Comparison of ENCODE assay signal across 17 mouse cellular contexts in the genomic region with DNA sequence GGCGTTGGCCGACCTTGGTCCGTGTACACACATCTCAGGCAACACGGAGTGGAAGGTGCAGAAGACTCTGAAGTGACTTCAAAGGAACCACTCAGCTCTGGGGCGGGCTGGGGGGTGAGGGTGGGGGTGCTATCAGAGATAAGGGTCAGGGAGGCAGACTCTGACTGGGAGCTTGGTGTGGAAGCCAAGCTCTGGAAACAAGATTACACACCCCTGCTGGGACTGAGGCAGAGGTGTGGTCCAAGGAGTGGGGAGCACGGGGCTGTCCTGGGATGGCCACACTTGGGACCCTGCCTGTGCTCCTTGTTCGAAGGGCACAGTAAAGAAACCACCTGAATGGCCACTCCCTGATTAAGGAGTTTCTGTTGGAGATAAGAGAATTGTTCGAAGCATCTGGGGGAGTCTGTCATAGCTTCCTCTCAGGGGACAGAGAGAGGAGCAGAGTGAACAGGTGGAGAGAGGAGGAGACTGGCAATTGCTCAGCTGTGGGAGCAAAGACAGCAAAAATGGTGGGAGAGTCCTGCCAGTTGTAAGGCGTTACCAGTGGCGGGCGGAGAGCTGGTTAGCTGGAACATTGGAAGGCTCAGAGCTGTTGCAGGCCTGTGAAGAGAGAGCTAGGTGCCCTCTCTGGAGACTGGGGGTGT. TPM values are rescaled to one million over a fixed set of nuclear protein-coding genes. Genes with fewer than 3 reads are reported as not detected.
DNase-seq lines count a peak whose midpoint lies in the region; ATAC-seq and TF ChIP-seq lines count a peak whose summit lies in the region.
"Had no signal": no experiment of that assay in that cellular context is flagged by ENCODE, and none has a peak within 500 bp of the region (broad histone marks: within the 10 kb centered on the region; RNA-seq: fewer than 3 reads in every experiment).

No protein-coding gene starts in this region.

- H3K9ac ChIP-seq in heart, embryonic 14.5 days (ENCODE audit: low read length): no peak overlapping the region
- H3K9ac ChIP-seq in intestine, embryonic 16.5 days (ENCODE audit: low read depth, low read length): peak overlapping the region; percentile 67
- H3K9ac ChIP-seq: limb, embryonic 15.5 days had no signal

- peaks cover under 1% of the 10 kb centered on the region; the same call in 1 of the 2 replicates for H3K9me3 ChIP-seq in heart, embryonic 14.5 days (ENCODE audit: control insufficient read depth, low read length)
- H3K9me3 ChIP-seq in G1E (replicated peaks): no peaks in the 10 kb centered on the region
- H3K9me3 ChIP-seq in intestine, embryonic 16.5 days (ENCODE audit: control insufficient read depth, low read length): no peaks in the 10 kb centered on the region
- H3K9me3 ChIP-seq: embryonic facial prominence, embryonic 10.5 days; limb, embryonic 15.5 days had no signal

- no peak for DNase-seq in heart, adult 8-10 months (ENCODE audit: low spot score)
- DNase-seq in G1E (ENCODE audit: low spot score): peak; percentile 54
- no peak for DNase-seq in kidney, adult 9 months
- no peak for DNase-seq in frontal cortex, postnatal 10 days (ENCODE audit: low spot score in 2 of 2)
- DNase-seq in lung, postnatal 36 days: no peak
- DNase-seq: adrenal gland, postnatal 25 days; cerebellum, adult 11 months; gastrocnemius, postnatal 10 days; heart, postnatal 4 days; kidney, adult 18-20 months; midbrain, embryonic 14.5 days had no signal

- 18% methylated on average over 11 of the region's 11 CpGs for WGBS in heart, embryonic 14.5 days
- 39% methylated on average over 11 of the region's 11 CpGs for WGBS in intestine, embryonic 16.5 days

- H3K27ac ChIP-seq in heart, embryonic 14.5 days (replicated peaks in 1 of 2; ENCODE audit: control insufficient read depth in 1 of 2, insufficient read depth in 1 of 2, low read depth in 2 of 2, low read length in 2 of 2): no peak overlapping the region
- H3K27ac ChIP-seq in intestine, embryonic 16.5 days (ENCODE audit: low read length): peak overlapping the region; percentile 89
- H3K27ac ChIP-seq: embryonic facial prominence, embryonic 10.5 days; forebrain, embryonic 10.5 days; limb, embryonic 15.5 days had no signal

- H3K27me3 ChIP-seq in heart, embryonic 14.5 days (ENCODE audit: control insufficient read depth, insufficient read depth, low read length): no peaks in the 10 kb centered on the region
- peaks cover 7% of the 10 kb centered on the region; the same call in 1 of the 2 replicates for H3K27me3 ChIP-seq in G1E (ENCODE audit: insufficient read depth, low read length)
- H3K27me3 ChIP-seq in intestine, embryonic 16.5 days (replicated peaks; ENCODE audit: control insufficient read depth, insufficient read depth, low read length): no peaks in the 10 kb centered on the region
- H3K27me3 ChIP-seq in myocyte (ENCODE audit: control insufficient read depth, insufficient read depth, insufficient read length): peaks cover 6% of the 10 kb centered on the region
- H3K27me3 ChIP-seq: limb, embryonic 15.5 days had no signal

- peaks cover 7 to 8% of the 10 kb centered on the region in 2 experiments; a peak in 3 of 4 replicates for H3K4me1 ChIP-seq in heart, embryonic 14.5 days (ENCODE audit: control insufficient read depth in 2 of 2, insufficient read depth in 2 of 2, low read length in 2 of 2)
- H3K4me1 ChIP-seq in G1E (ENCODE audit: insufficient read depth, low read depth, low read length): peaks cover 26% of the 10 kb centered on the region
- peaks cover 11% of the 10 kb centered on the region for H3K4me1 ChIP-seq in intestine, embryonic 16.5 days (ENCODE audit: control insufficient read depth, insufficient read depth, low read length)
- H3K4me1 ChIP-seq: forebrain, embryonic 10.5 days; limb, embryonic 15.5 days had no signal

- no peak overlapping the region for H3ac ChIP-seq in myocyte (ENCODE audit: control insufficient read depth, insufficient read length)

- no peaks in the 10 kb centered on the region for H3K79me2 ChIP-seq in myocyte (ENCODE audit: control insufficient read depth, insufficient read depth)

- no peaks in the 10 kb centered on the region for H3K36me3 ChIP-seq in heart, embryonic 14.5 days (ENCODE audit: control insufficient read depth, insufficient read depth, low read length)
- H3K36me3 ChIP-seq in G1E (replicated peaks) (no peaks in the 10 kb centered on the region), myocyte (ENCODE audit: control insufficient read depth, insufficient read depth) (no peaks in the 10 kb centered on the region)
- H3K36me3 ChIP-seq in intestine, embryonic 16.5 days (ENCODE audit: control insufficient read depth, insufficient read depth, low read length): 0 out of 2 replicates have a peak, but pooled peaks cover 2% of the 10 kb centered on the region
- H3K36me3 ChIP-seq: embryonic facial prominence, embryonic 10.5 days; forebrain, embryonic 10.5 days; limb, embryonic 15.5 days had no signal

- TF ChIP-seq POLR2A in myocyte (IDR thresholded peaks at IDR 0.05; ENCODE audit: insufficient read length, low read depth): no peak

- no peak overlapping the region for H3K4me3 ChIP-seq in heart, embryonic 14.5 days (ENCODE audit: control insufficient read depth in 1 of 2, insufficient read depth in 1 of 2, low read depth in 1 of 2, low read length in 2 of 2)
- H3K4me3 ChIP-seq in G1E (ENCODE audit: low read depth, low read length) (peak overlapping the region; percentile 28; the same call in 1 of the 2 replicates), myocyte (no peak overlapping the region)
- peak overlapping the region; percentile 9; the same call in 1 of the 2 replicates for H3K4me3 ChIP-seq in intestine, embryonic 16.5 days (ENCODE audit: low read length)
- H3K4me3 ChIP-seq: embryonic facial prominence, embryonic 10.5 days; forebrain, embryonic 10.5 days; limb, embryonic 15.5 days had no signal

- no peak for ATAC-seq in heart, embryonic 14.5 days (ENCODE audit: insufficient number of reproducible peaks, insufficient read depth, low FRiP score, low read depth)
- ATAC-seq in G1E (ENCODE audit: extremely low read depth, insufficient number of reproducible peaks, low FRiP score, poor library complexity, severe bottlenecking): peak; percentile 45; the same call in 1 of the 2 replicates
- peak; percentile 90 for ATAC-seq in intestine, embryonic 16.5 days

- TF ChIP-seq CTCF in G1E (IDR thresholded peaks at IDR 0.05; ENCODE audit: low read depth, low read length): no peak

- H3K4me2 ChIP-seq in heart, embryonic 14.5 days (ENCODE audit: low read length): peak overlapping the region; percentile 31; the same call in 1 of the 2 replicates
- peak overlapping the region; percentile 31 for H3K4me2 ChIP-seq in intestine, embryonic 16.5 days (ENCODE audit: low read depth, low read length)
- H3K4me2 ChIP-seq in myocyte (ENCODE audit: low read depth): no peak overlapping the region
- H3K4me2 ChIP-seq: limb, embryonic 15.5 days had no signal

TF ChIP-seq in myocyte, 11 proteins besides CTCF, POLR2A, EP300 and RAD21:
- no peak for TF ChIP-seq POLR2AphosphoS2 (IDR thresholded peaks at IDR 0.05; ENCODE audit: insufficient read length, low read depth)
- TF ChIP-seq CEBPB (IDR thresholded peaks at IDR 0.05; ENCODE audit: insufficient read depth, poor library complexity, severe bottlenecking): no peak
- no peak for TF ChIP-seq TCF3 (IDR thresholded peaks at IDR 0.05; ENCODE audit: insufficient read length, low read depth)
- TF ChIP-seq USF1 (IDR thresholded peaks at IDR 0.05; ENCODE audit: low read depth): no peak
- TF ChIP-seq E2F4 (IDR thresholded peaks at IDR 0.05; ENCODE audit: insufficient read depth): no peak
- no peak for TF ChIP-seq TCF12 (IDR thresholded peaks at IDR 0.05; ENCODE audit: insufficient read depth, poor library complexity, severe bottlenecking)
- peak in 2 of 3 experiments; percentile 40 to 49 for TF ChIP-seq MYOD1 (IDR thresholded peaks at IDR 0.05; ENCODE audit: control insufficient read depth in 1 of 3, insufficient read length in 2 of 3, low read depth in 2 of 3)
- no peak for TF ChIP-seq SRF (IDR thresholded peaks at IDR 0.05; ENCODE audit: control insufficient read depth, insufficient read length, low read depth)
- TF ChIP-seq MAX (IDR thresholded peaks at IDR 0.05; ENCODE audit: low read depth): no peak
- peak in 1 of 3 experiments; percentile 8 for TF ChIP-seq MYOG (IDR thresholded peaks at IDR 0.05; ENCODE audit: control insufficient read depth in 1 of 3, insufficient read depth in 1 of 3, insufficient read length in 2 of 3, low read depth in 2 of 3)
- TF ChIP-seq REST (IDR thresholded peaks at IDR 0.05; ENCODE audit: insufficient read depth, insufficient read length): no peak

RNA-seq across cellular contexts. Expression of a gene that starts 11.1 kb away (rescaled TPM):
- 0.11 TPM in 1 of 2 replicates, not detected in the other for polyA plus RNA-seq in heart, embryonic 14.5 days (2014; fragmentation: Nextera tagmentation; extraction: Ambion mirVana)
- total RNA-seq in heart, adult 8-10 months (2022): under 1 TPM in 2 of 4 experiments, not detected in 2; 0.05 to 0.11 TPM
- not detected in 2 replicates for total RNA-seq in G1E (2014; fragmentation: Nextera tagmentation)
- 0.06 TPM in 1 of 2 replicates, not detected in the other for total RNA-seq in G1E (2017)
- polyA plus RNA-seq in G1E (2012): not detected in 2 replicates
- 1.7 and 1.9 TPM in 2 replicates for polyA plus RNA-seq in intestine, embryonic 16.5 days (2015; fragmentation: Nextera tagmentation; extraction: Ambion mirVana)
- not detected for polyA plus RNA-seq in myocyte (2012; fragmentation: generic; extraction: Trizol)
- total RNA-seq: gastrocnemius, postnatal 10 days had no signal
- polyA plus RNA-seq: forebrain, embryonic 10.5 days; midbrain, embryonic 14.5 days had no signal

RNA-seq across cellular contexts. Expression of a gene that starts 46.2 kb away (rescaled TPM):
- 6.0 and 6.4 TPM in 2 replicates for polyA plus RNA-seq in heart, embryonic 14.5 days (2014; fragmentation: Nextera tagmentation; extraction: Ambion mirVana)
- total RNA-seq in heart, adult 8-10 months (2022): 10 to 100 TPM in 3 of 4 experiments, 1 to 10 TPM in 1; 8.5 to 15.3 (median 14.6) TPM
- total RNA-seq in G1E (2014; fragmentation: Nextera tagmentation) (62.4 and 87.3 TPM in 2 replicates), G1E (2017) (3.4 and 5.7 TPM in 2 replicates)
- polyA plus RNA-seq in G1E (2012) (29.1 and 30.9 TPM in 2 replicates), myocyte (2012; fragmentation: generic; extraction: Trizol) (6.7 TPM)
- polyA plus RNA-seq in intestine, embryonic 16.5 days (2015; fragmentation: Nextera tagmentation; extraction: Ambion mirVana): 16.6 and 21.4 TPM in 2 replicates

Comparison
In these comparisons a context has a peak if more than half of its experiments do, and no peak if none do; other contexts are left out.
1. H3K4me3 ChIP-seq: peak in G1E (single experiment) and intestine, embryonic 16.5 days (single experiment); none in heart, embryonic 14.5 days (0 of 2) and myocyte (single experiment).